Mouse (Mus musculus): ENCODE results near the gene Kcnmb4.

Kcnmb4 gene

DNA sequence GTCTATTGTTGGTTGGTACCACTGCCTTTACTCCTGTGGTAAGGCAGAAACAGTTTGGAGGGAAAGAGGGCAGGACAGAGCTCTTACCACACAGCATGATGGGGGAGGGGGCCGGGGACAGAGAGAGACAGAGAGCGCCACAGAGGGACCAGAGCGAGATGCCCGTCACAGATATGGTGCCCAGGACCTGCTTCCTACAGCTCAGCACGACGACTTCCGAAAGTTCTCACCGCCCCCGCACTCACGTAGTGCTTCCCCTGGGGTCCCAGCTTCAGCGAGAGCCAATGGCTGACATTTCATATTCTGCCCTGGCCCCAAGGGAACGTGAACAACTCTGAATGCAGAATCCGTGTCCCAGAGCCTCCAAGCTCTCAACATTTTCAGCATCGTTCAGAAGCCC, 76.1 kb downstream of the Kcnmb4 start:
- DNase-seq: peak; percentile 88

GRCm38 (mm10) chr10:116396966-116397365, 76.7 kb downstream of the Kcnmb4 start:
- DNase-seq: peak; percentile 31

DNA sequence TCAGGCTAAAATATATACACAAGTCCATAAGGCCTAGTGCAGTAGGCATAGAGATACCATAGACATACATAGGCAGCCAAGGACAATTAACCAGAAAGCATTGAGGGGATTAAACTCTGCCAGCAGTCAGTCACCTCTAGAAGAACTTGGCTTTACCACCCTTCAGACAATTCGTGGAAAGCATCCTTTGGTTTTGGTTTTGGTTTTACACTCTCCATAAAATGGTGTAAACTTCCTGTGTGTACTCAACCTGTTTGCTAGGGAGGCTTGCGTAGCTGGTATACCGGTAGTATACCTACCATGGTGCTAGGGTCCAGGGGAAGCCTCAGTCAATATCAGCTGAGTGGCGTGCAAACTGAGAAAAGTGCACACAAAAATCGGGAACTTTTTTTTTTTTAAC, 77.4 kb downstream of the Kcnmb4 start:
- DNase-seq: no peak

DNA sequence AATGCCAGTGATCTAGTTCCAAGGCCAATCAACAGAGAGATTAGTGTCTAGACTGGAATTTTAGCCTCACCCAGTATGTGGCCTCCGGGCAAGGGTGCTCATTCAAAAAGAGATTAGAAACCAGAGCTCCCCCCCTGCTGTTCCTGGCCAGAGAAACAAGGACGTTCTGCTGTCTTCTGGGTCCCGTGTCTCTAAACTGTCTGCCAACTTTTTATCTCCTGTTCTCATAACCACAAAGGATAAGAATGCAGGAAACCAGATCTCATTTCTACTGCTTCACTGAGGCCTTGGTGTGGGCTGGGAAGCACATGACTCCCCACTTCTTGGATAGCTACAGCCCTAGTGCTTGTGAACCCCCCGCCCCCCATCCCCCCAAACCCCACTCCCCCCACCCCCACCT, 79.1 kb downstream of the Kcnmb4 start:
- peak; percentile 89 for DNase-seq

- DNase-seq: no peak
These were observed 79.7 kb downstream of the Kcnmb4 start for GRCm38 (mm10) chr10:116393790-116394475.

- DNase-seq: peak; percentile 83
These were observed 84.8 kb downstream of the Kcnmb4 start for GRCm38 (mm10) chr10:116388840-116389239.

DNA sequence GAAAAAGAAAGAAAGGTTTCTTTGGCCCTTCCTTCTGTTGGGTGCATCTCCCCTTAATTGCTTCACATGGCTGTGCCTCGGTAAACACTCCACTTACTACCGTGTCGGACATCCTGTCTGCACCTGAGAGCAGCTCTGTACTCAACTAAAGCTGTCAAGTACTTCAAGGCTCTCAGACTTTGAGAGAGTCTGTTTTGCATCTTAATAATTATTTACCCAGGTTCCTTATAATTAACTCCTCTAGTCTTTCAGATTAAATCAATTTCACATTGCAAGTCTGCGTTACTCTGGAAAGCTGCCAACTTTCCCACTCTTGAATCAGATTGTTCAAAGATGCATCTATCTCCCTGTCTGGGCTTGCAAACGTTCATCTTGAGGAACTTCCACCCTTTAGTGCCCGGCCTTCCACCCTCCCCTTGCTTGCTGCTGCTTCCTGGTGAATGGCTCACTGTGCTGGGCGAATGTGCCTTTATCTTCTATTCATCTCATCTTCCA, 87.2 kb downstream of the Kcnmb4 start:
- peak; percentile 74 for DNase-seq

GRCm38 (mm10) chr10:116384401-116384800, 89.3 kb downstream of the Kcnmb4 start:
- DNase-seq: peak; percentile 76

DNA sequence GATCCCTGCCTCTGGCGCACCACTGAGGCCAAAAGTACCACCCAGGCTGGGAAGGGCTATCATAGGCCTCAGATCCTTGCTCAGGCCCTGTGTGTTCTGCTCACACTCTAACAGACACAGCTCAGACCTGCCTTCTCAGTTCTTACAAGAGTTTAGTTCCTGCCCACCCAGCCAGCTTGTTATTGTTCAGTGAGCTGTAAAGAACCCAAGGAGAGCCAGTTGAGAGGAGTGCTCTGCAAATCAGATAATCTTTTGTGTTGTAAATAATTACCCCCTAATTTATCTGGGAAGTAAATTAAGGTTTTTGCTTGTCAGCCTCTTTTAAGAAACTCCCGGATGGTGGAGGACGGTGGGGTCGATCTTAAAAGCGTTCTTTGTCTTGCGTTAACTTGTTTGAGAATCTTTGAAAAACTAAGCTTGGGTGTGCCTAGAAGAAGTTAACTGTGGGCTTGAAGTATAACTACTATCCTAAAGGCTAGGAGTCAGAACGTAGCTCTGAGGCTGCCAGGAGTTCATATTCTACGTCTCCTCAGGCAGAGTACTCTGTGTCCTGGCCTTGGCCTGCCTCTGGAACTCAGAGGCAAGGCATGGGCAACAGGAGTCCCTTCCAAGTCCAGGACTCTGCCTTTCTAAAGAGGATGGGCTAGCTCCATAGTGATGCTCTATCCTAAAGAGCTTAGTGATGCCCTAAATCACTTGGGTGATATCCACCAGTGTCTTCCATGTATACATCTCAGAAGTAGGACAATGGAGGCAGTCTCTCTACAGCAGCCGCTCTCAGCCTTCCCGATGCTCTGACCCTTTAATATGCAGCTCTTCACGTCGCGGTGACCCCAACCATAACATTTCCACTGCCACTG, 90.6 kb downstream of the Kcnmb4 start:
- peak; percentile 66 for DNase-seq

GRCm38 (mm10) chr10:116376853-116377252, 96.8 kb downstream of the Kcnmb4 start:
- DNase-seq: peak; percentile 57

GRCm38 (mm10) chr10:116374111-116374510, 99.6 kb downstream of the Kcnmb4 start:
- DNase-seq: peak; percentile 51

DNA sequence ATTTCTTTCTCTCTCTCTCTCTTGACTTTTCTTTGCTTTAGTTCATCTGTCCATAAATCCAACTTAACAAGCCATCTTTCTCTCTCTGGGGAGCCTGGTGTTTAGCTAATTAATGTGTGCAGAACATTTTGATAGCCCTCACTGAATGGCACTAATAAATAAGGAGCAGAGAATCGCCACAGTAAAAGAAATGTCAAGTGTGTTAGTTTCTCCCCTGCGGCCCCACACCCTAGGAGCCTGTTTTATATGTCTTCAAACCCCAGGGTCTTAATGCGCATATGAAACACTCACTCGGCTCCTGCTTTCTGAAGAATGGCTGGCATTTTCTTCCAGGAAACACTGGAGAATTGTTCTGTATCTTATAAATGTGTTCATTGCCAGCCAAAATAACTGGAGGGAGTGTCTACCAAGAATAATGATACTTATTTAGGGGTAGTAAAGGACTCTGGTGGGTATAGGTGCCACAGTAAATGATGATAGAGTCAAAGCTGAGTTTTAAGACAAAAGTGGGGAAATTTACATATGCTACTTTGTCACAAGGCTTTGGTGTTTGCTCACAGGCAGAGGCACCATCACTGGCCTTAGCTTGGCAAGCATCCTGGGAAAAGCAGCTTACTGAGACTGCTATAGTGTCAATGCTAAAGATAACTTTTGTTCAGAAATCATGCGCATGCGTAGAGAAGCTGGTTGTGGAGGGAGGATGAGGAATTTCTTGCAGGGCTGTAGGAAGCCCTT, 102.5 kb downstream of the Kcnmb4 start:
- peak; percentile 55 for DNase-seq
